Mouse (Mus musculus) monocyte, adult 5-6 weeks (primary cell): ENCODE results near the gene Ift57. TPM values are rescaled to one million over a fixed set of nuclear protein-coding genes. Genes with fewer than 3 reads are reported as not detected.
A peak's percentile ranks its signal among the peaks of the same experiment; 100 is the strongest.

Experiments used
- ATAC-seq: fragments of 153-309, 156-312 bp; replicated peaks from 2 replicates; pipeline ENCODE4 v1.8.0; 2017; ENCODE audit warnings: mild to moderate bottlenecking; ENCODE audit not compliant: low TSS enrichment, insufficient number of reproducible peaks, severe bottlenecking, poor library complexity, low FRiP score
- total RNA-seq: library from RNA; stranded (forward); fragments of 200-1000, 200-491, 200-594 nt; gene quantifications from 3 replicates; pipeline ENCODE4 v1.2.3, GENCODE M21; 2017

Gene Ift57
- total RNA-seq, 1 experiment from 2014 or later: 24.7 TPM

GRCm38 (mm10) chr16:49783369-49783768 is 84.3 kb downstream of the Ift57 start:
- ATAC-seq: peak; percentile 81

DNA sequence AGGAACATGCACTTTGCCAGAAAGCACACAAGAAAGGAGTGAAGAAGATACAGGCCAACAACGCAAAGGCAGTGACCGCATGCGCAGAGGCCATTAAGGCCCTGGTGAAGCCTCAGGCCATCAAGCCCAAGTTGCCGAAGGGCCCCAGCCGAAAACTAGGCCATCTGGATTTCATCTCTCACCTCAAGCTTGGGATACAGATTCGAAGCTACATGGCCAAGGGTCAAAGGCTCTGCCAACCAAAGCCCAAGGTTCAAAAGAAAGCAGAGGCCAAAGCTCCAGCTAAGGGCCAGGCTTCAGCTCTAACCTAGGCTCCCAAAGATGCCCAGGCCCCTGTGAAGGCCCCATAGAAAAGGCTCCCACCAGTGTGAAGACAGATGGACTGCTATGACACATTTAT is 87.1 kb downstream of the Ift57 start:
- no peak for ATAC-seq

GRCm38 (mm10) chr16:49787714-49788113 is 88.7 kb downstream of the Ift57 start:
- ATAC-seq: no peak

GRCm38 (mm10) chr16:49790575-49791465 is 91.8 kb downstream of the Ift57 start:
- ATAC-seq: peak; percentile 48

- ATAC-seq: no peak; the same call in 1 of the 2 replicates
Observed at GRCm38 (mm10) chr16:49792446-49792878, 93.4 kb downstream of the Ift57 start.

DNA sequence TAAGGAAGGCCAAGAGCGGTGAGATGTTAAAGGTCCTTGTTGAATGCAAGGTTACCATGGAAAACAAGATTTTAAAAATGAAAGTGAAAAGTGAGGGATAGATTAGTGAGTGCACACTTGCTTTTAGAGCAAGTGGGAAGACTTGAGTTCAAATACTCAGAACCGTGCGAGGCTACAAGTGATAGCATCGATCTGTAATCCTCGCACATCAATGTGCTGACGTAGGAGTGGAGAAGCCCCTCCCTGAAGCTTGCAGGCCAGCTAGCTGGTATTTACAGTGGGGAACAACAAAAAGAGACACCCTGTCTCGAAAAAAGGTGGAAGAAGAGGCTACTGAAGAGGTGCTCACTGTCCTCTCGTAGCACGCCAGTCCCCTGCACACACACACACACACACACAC is 94.6 kb downstream of the Ift57 start:
- ATAC-seq: no peak

- no peak for ATAC-seq
Observed at GRCm38 (mm10) chr16:49796271-49796670, 97.2 kb downstream of the Ift57 start.

DNA sequence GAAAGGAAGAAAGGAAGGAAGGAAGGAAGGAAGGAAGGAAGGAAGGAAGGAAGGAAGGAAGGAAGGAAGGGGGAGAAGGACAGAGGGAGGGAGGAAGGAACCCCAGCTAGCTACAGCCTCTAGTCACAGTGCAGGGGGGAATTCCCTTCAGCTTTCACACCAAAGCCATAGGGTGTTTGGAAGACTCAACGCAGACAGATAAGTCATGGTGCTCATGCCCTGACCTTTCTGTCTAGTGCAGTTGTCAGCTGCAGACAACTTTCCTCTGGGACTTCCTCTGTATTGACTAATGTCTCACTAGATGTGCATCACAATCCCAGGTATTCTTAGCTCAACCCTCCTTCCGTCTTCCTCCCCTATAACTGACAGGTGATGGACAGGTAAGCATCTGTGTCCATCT is 97.9 kb downstream of the Ift57 start:
- no peak for ATAC-seq

DNA sequence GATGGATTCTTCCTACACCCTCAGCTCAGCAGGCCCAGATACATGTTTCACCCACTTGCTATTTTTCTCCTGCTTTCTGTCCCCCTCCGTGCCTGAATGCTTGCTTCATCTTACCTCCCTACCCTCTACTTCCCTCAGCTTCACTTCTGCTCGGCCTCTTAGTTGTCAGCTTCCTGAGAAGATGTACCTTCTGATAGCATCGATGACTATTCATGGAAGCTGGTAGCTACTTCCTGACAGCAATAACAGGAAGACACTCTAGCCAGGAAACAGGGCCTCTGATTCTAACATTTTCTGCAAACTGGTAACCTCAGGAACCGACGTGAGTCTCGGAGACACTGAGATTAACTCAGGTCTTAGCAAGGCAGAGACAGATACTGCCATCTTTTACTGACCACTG is 99.8 kb downstream of the Ift57 start:
- ATAC-seq: peak; percentile 21; the same call in 1 of the 2 replicates

DNA sequence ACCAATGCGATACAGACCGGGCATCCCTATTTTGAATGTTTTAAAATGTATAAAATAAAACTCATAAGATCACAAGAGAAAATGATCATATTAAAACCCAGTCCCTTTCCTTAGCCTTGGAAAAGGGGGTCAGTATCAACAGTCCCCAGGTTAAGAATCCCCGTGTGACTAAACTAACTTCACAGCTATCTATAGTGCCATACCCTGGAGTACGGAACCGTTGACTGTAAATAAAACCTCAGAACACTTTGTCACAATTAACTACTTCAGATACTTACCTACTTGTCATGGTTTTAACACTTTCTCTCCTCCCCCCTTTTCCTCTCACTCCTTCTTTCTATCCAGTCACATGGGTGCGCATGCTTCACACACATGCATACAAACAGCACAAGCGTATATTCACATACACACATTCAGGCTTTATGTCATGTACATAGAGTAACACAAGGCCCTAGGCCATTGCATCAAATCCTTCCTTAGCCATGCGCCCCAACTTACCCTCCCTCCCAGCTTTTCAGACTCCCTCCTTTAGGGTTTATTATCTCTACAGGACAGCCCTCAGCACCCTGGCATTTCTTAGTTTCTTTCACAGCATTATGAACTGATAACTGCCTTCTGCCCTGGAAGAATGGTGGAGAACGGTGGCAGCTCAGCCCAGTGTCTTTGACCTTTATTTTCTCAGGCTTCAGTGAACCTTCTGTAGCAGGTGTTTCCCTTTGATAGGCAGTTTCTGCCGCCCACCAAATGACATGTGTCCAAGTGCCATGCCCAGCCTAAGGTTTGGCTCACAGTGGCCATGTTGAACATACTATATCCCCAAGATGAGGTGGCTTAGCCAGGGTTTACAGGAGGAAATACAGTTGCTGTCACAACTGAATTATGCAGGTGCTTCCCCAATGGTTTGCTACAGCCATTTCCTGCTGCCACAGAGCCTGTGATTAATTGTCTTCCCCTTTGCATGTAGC is 100.8 kb downstream of the Ift57 start, which contains the start of gene Cd47:
Gene Cd47, plus strand, starts transcription at position 937 of the 965 bp plus-strand sequence.
- peak; percentile 54 for ATAC-seq

- ATAC-seq: no peak
Observed at GRCm38 (mm10) chr16:49800996-49801395, 102.0 kb downstream of the Ift57 start.

GRCm38 (mm10) chr16:49801399-49801798 is 102.4 kb downstream of the Ift57 start:
- ATAC-seq: peak; percentile 81

DNA sequence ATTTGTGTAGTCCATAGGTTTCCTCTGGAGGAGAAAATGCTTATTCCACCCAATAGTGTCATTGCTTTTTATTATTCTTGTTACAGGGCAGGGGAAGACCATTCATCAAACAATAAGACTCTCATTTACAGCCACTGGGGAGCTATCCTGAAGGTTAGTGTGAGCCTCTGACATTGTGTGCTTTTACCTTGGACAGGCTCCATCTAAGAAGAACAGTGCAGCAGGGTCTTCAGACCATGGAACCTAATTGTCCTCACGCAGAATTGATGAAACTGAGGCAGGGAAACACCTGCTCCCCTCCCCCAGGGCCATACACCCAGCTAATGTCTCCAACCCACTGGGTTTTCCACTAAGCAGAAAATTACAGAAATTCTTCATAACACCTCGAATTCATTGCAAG is 104.0 kb downstream of the Ift57 start:
- no peak for ATAC-seq

GRCm38 (mm10) chr16:49803932-49804461 is 105.0 kb downstream of the Ift57 start:
- no peak for ATAC-seq

- no peak for ATAC-seq
Observed at GRCm38 (mm10) chr16:49806920-49807319, 107.9 kb downstream of the Ift57 start.

GRCm38 (mm10) chr16:49807419-49807841 is 108.4 kb downstream of the Ift57 start:
- ATAC-seq: no peak; the same call in 1 of the 2 replicates

GRCm38 (mm10) chr16:49807862-49808430 is 108.9 kb downstream of the Ift57 start:
- ATAC-seq: no peak

DNA sequence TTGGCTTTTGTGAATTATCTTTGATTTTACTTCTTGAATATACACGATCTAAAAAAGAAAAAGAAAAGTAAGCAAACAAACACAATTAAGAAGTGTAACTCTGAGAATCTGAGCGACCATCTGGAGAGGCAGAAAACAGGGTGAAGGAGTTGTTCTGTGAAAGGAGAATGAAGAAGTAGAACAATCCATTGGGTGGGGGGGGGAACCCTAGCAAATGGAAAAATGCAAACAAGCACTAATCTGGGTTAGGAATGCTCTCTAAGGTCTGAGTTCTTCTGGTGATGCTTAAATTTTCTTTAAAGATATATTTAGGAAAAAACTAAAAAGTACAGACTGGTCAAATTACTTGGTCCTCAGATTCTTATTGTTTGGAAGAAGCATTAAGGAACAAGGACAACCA is 112.9 kb downstream of the Ift57 start:
- no peak for ATAC-seq
